Mouse (Mus musculus): ENCODE results near the gene Aldh8a1.

Gene Aldh8a1

GRCm38 (mm10) chr10:21367481-21367880 is 9.6 kb upstream of the Aldh8a1 start:
- no peak for DNase-seq (ENCODE audit: low spot score in 2 of 2)

- DNase-seq (ENCODE audit: low spot score in 2 of 2) = no peak
Observed at GRCm38 (mm10) chr10:21369586-21369985, 7.5 kb upstream of the Aldh8a1 start.

GRCm38 (mm10) chr10:21372271-21372670 is 4.8 kb upstream of the Aldh8a1 start:
- DNase-seq (ENCODE audit: low spot score in 2 of 2) = no peak

GRCm38 (mm10) chr10:21378196-21378944 is 1.3 kb downstream of the Aldh8a1 start:
- DNase-seq (ENCODE audit: low spot score in 2 of 2) = no peak

- peak; percentile 43 to 60 for DNase-seq (ENCODE audit: low spot score in 2 of 2)
Observed at GRCm38 (mm10) chr10:21382914-21383313, 5.8 kb downstream of the Aldh8a1 start.

- no peak for DNase-seq (ENCODE audit: low spot score in 2 of 2)
Observed at GRCm38 (mm10) chr10:21385111-21385663, 8.1 kb downstream of the Aldh8a1 start.

- DNase-seq (ENCODE audit: low spot score in 2 of 2) = no peak
Observed at GRCm38 (mm10) chr10:21389075-21389474, 12.0 kb downstream of the Aldh8a1 start.

- DNase-seq (ENCODE audit: low spot score in 2 of 2) = no peak
Observed at GRCm38 (mm10) chr10:21390440-21390839, 13.3 kb downstream of the Aldh8a1 start.

GRCm38 (mm10) chr10:21391286-21391685 is 14.2 kb downstream of the Aldh8a1 start:
- DNase-seq (ENCODE audit: low spot score in 2 of 2) = no peak

- DNase-seq (ENCODE audit: low spot score in 2 of 2) = no peak
Observed at GRCm38 (mm10) chr10:21393390-21393789, 16.3 kb downstream of the Aldh8a1 start.

- no peak for DNase-seq (ENCODE audit: low spot score in 2 of 2)
Observed at GRCm38 (mm10) chr10:21395426-21396139, 18.5 kb downstream of the Aldh8a1 start.

GRCm38 (mm10) chr10:21398873-21399425 is 21.9 kb downstream of the Aldh8a1 start:
- DNase-seq (ENCODE audit: low spot score in 2 of 2) = peak in 1 of 2 experiments; percentile 16

- DNase-seq (ENCODE audit: low spot score in 2 of 2) = no peak
Observed at GRCm38 (mm10) chr10:21399622-21400021, 22.5 kb downstream of the Aldh8a1 start.

- no peak for DNase-seq (ENCODE audit: low spot score in 2 of 2)
Observed at GRCm38 (mm10) chr10:21400031-21400430, 22.9 kb downstream of the Aldh8a1 start.

- no peak for DNase-seq (ENCODE audit: low spot score in 2 of 2)
Observed at GRCm38 (mm10) chr10:21400453-21400852, 23.4 kb downstream of the Aldh8a1 start.

- DNase-seq (ENCODE audit: low spot score in 2 of 2) = no peak
Observed at GRCm38 (mm10) chr10:21401259-21401658, 24.2 kb downstream of the Aldh8a1 start.

GRCm38 (mm10) chr10:21404822-21405221 is 27.7 kb downstream of the Aldh8a1 start:
- DNase-seq (ENCODE audit: low spot score in 2 of 2) = no peak

GRCm38 (mm10) chr10:21405707-21406534 is 28.8 kb downstream of the Aldh8a1 start:
- no peak for DNase-seq (ENCODE audit: low spot score in 2 of 2)

- DNase-seq (ENCODE audit: low spot score in 2 of 2) = no peak
Observed at GRCm38 (mm10) chr10:21410711-21411110, 33.6 kb downstream of the Aldh8a1 start.

GRCm38 (mm10) chr10:21411621-21412205 is 34.6 kb downstream of the Aldh8a1 start:
- DNase-seq (ENCODE audit: low spot score in 2 of 2) = no peak

GRCm38 (mm10) chr10:21415031-21415430 is 37.9 kb downstream of the Aldh8a1 start:
- no peak for DNase-seq (ENCODE audit: low spot score in 2 of 2)

All from left cerebral cortex, adult 9 months (tissue).